Mouse (Mus musculus) stomach, postnatal 0 days (tissue): ENCODE results near the gene Itprid2.

Experiments used
- CTCF ChIP-seq: IDR thresholded peaks from 2 replicates; pipeline ENCODE4 v1.5.1; 2016; ENCODE audit warnings: antibody characterized with exemption, low read depth, mild to moderate bottlenecking, moderate library complexity
- EP300 ChIP-seq: optimal IDR thresholded peaks from 2 replicates; pipeline ENCODE3; 2016; ENCODE audit warnings: antibody characterized with exemption

GRCm38 (mm10) chr2:79597090-79597489 is 38.1 kb upstream of the Itprid2 start:
- no peak for TF ChIP-seq CTCF
- TF ChIP-seq EP300, result no peak
